Mouse (Mus musculus) ES-E14 (cell line): ENCODE data around the gene Tbc1d10c.

Experiments used
- CHD2 ChIP-seq: IDR thresholded peaks from 2 replicates; pipeline ENCODE4 v1.6.1; 2014; ENCODE audit warnings: mild to moderate bottlenecking, low read depth, low read length, inconsistent platforms
- HCFC1 ChIP-seq: IDR thresholded peaks from 2 replicates; pipeline ENCODE4 v1.6.1; 2012; ENCODE audit warnings: low read length, inconsistent platforms, borderline replicate concordance; ENCODE audit not compliant: insufficient read depth
- ZC3H11A ChIP-seq: IDR thresholded peaks from 2 replicates; pipeline ENCODE4 v1.6.1; 2012; ENCODE audit warnings: low read depth, mild to moderate bottlenecking, inconsistent platforms, low read length, borderline replicate concordance

GRCm38 (mm10) chr19:4140147-4140546 is 50.9 kb downstream of the Tbc1d10c start:
- TF ChIP-seq CHD2 (no peak), HCFC1 (no peak), ZC3H11A (no peak)
